ENCODE assay signal across 9 mouse cellular contexts in genomic region chr17:48427852-48428530, GRCm38 (mm10). TPM values are rescaled to one million over a fixed set of nuclear protein-coding genes. Genes with fewer than 3 reads are reported as not detected.
DNase-seq lines count a peak whose midpoint lies in the region; ATAC-seq and TF ChIP-seq lines count a peak whose summit lies in the region.
"Had no signal": no experiment of that assay in that cellular context is flagged by ENCODE, and none has a peak within 500 bp of the region (broad histone marks: within the 10 kb centered on the region; RNA-seq: fewer than 3 reads in every experiment).

No protein-coding gene starts in this region.

- WGBS in lung, postnatal 0 days, result 53% methylated on average over 11 of the region's 11 CpGs

- no peaks in the 10 kb centered on the region for H3K27me3 ChIP-seq in lung, postnatal 0 days (replicated peaks; ENCODE audit: insufficient read depth, low read length)

- H3K4me3 ChIP-seq in lung, postnatal 0 days (ENCODE audit: low read depth, low read length), result no peak overlapping the region

- no peak for TF ChIP-seq CTCF in lung, postnatal 0 days (IDR thresholded peaks at IDR 0.05)

- no peak overlapping the region for H3K9ac ChIP-seq in lung, postnatal 0 days (replicated peaks; ENCODE audit: low read depth)

- peak; percentile 17 for DNase-seq in adrenal gland, postnatal 14 days
- no peak for DNase-seq in adrenal gland, adult (ENCODE audit: inconsistent age in 2 of 2, low spot score in 1 of 2)
- peak; percentile 37 for DNase-seq in lung, postnatal 10 days
- DNase-seq in lung, postnatal 0 days (ENCODE audit: low spot score), result no peak
- peak; percentile 53 for DNase-seq in thymus, postnatal 4 days
- DNase-seq in cerebellum, adult 9-11 months, result no peak
- DNase-seq in urinary bladder, adult 2 months (ENCODE audit: low spot score), result no peak

- H3K27ac ChIP-seq in lung, postnatal 0 days (ENCODE audit: low read length), result no peak overlapping the region

- H3K4me1 ChIP-seq in lung, postnatal 0 days (ENCODE audit: insufficient read depth, low read depth, low read length), result peaks cover 7% of the 10 kb centered on the region; the same call in 1 of the 2 replicates

- H3K9me3 ChIP-seq in lung, postnatal 0 days (ENCODE audit: low read length), result no peaks in the 10 kb centered on the region

- no peak for ATAC-seq in lung, postnatal 0 days
- ATAC-seq in megakaryocyte progenitor cell, adult 5-6 weeks (replicated peaks; ENCODE audit: poor library complexity), result peak; percentile 35

- no peak overlapping the region for H3K4me2 ChIP-seq in lung, postnatal 0 days (replicated peaks; ENCODE audit: low read depth, low read length)

- no peak for TF ChIP-seq EP300 in lung, postnatal 0 days (IDR thresholded peaks at IDR 0.05)

- no peaks in the 10 kb centered on the region for H3K36me3 ChIP-seq in lung, postnatal 0 days (ENCODE audit: insufficient read depth, low read length)

RNA-seq across cellular contexts. Expression of gene Apobec2, which starts 4.7 kb away (rescaled TPM):
- total RNA-seq in adrenal gland, postnatal 14 days (2021), result 2.3 and 3.0 TPM in 2 replicates
- polyA plus RNA-seq in lung, postnatal 0 days (2015; fragmentation: Nextera tagmentation; extraction: Ambion mirVana), result 5.6 and 6.5 TPM in 2 replicates
- total RNA-seq in megakaryocyte progenitor cell, adult 5-6 weeks (2015), result not detected in 2 replicates
- total RNA-seq in megakaryocyte progenitor cell, adult 5-6 weeks (2017), result not detected in 2 replicates
- 6.8 and 7.9 TPM in 2 replicates for polyA plus RNA-seq in urinary bladder, adult 2 months (2012; rRNA removed)
- polyA plus RNA-seq: liver, adult 2 months had no signal

RNA-seq across cellular contexts. Expression of gene Oard1, which starts 18.2 kb away (rescaled TPM):
- 18.7 and 22.9 TPM in 2 replicates for total RNA-seq in adrenal gland, postnatal 14 days (2021)
- polyA plus RNA-seq in lung, postnatal 0 days (2015; fragmentation: Nextera tagmentation; extraction: Ambion mirVana), result 43.9 and 45.8 TPM in 2 replicates
- 39.8 and 42.4 TPM in 2 replicates for total RNA-seq in megakaryocyte progenitor cell, adult 5-6 weeks (2015)
- total RNA-seq in megakaryocyte progenitor cell, adult 5-6 weeks (2017), result 57.9 and 60.9 TPM in 2 replicates
- 38.1 and 42.4 TPM in 2 replicates for polyA plus RNA-seq in urinary bladder, adult 2 months (2012; rRNA removed)

RNA-seq across cellular contexts. Expression of gene Nfya, which starts 18.3 kb away (rescaled TPM):
- 33.1 and 35.8 TPM in 2 replicates for total RNA-seq in adrenal gland, postnatal 14 days (2021)
- 5.6 and 8.5 TPM in 2 replicates for polyA plus RNA-seq in lung, postnatal 0 days (2015; fragmentation: Nextera tagmentation; extraction: Ambion mirVana)
- 103 and 105 TPM in 2 replicates for total RNA-seq in megakaryocyte progenitor cell, adult 5-6 weeks (2015)
- total RNA-seq in megakaryocyte progenitor cell, adult 5-6 weeks (2017), result 34.4 and 38.0 TPM in 2 replicates
- polyA plus RNA-seq in urinary bladder, adult 2 months (2012; rRNA removed), result 31.7 and 39.2 TPM in 2 replicates

RNA-seq across cellular contexts. Expression of gene Tspo2, which starts 23.3 kb away (rescaled TPM):
- total RNA-seq in adrenal gland, postnatal 14 days (2021), result 1.9 and 4.6 TPM in 2 replicates
- polyA plus RNA-seq in lung, postnatal 0 days (2015; fragmentation: Nextera tagmentation; extraction: Ambion mirVana), result 2.0 and 3.1 TPM in 2 replicates
- total RNA-seq in megakaryocyte progenitor cell, adult 5-6 weeks (2015), result 5.9 and 18.8 TPM in 2 replicates
- 4.2 and 6.8 TPM in 2 replicates for total RNA-seq in megakaryocyte progenitor cell, adult 5-6 weeks (2017)
- not detected in 2 replicates for polyA plus RNA-seq in urinary bladder, adult 2 months (2012; rRNA removed)
- total RNA-seq: liver, adult 2 months had no signal
- polyA plus RNA-seq: liver, adult 2 months had no signal

RNA-seq across cellular contexts. Expression of gene Unc5cl, which starts 26.7 kb away (rescaled TPM):
- total RNA-seq in adrenal gland, postnatal 14 days (2021), result 0.11 and 0.56 TPM in 2 replicates
- 0.44 and 0.69 TPM in 2 replicates for polyA plus RNA-seq in lung, postnatal 0 days (2015; fragmentation: Nextera tagmentation; extraction: Ambion mirVana)
- total RNA-seq in megakaryocyte progenitor cell, adult 5-6 weeks (2015), result 0.42 and 0.66 TPM in 2 replicates
- 0.79 and 3.6 TPM in 2 replicates for total RNA-seq in megakaryocyte progenitor cell, adult 5-6 weeks (2017)
- polyA plus RNA-seq in urinary bladder, adult 2 months (2012; rRNA removed), result 0.11 and 0.13 TPM in 2 replicates
- total RNA-seq: liver, adult 2 months had no signal

Comparison
In these comparisons a context has a peak if more than half of its experiments do, and no peak if none do; other contexts are left out.
1. DNase-seq: peak in adrenal gland, postnatal 14 days (single experiment), lung, postnatal 10 days (single experiment) and thymus, postnatal 4 days (single experiment); none in adrenal gland, adult (0 of 2), lung, postnatal 0 days (single experiment), cerebellum, adult 9-11 months (single experiment) and urinary bladder, adult 2 months (single experiment).